22 mouse cellular contexts compared by ENCODE assay signal in genomic region chr7:80103335-80103734, GRCm38 (mm10). TPM values are rescaled to one million over a fixed set of nuclear protein-coding genes. Genes with fewer than 3 reads are reported as not detected.
DNase-seq lines count a peak whose midpoint lies in the region; ATAC-seq lines count a peak whose summit lies in the region.
"Had no signal": no experiment of that assay in that cellular context is flagged by ENCODE, and none has a peak within 500 bp of the region (broad histone marks: within the 10 kb centered on the region; RNA-seq: fewer than 3 reads in every experiment).

No protein-coding gene starts in this region.

- H3K4me3 ChIP-seq in forebrain, embryonic 15.5 days: no peak overlapping the region
- no peak overlapping the region for H3K4me3 ChIP-seq in forebrain, embryonic 12.5 days (replicated peaks)
- no peak overlapping the region for H3K4me3 ChIP-seq in hindbrain, embryonic 16.5 days (ENCODE audit: low read length)
- no peak overlapping the region for H3K4me3 ChIP-seq in hindbrain, embryonic 14.5 days (replicated peaks; ENCODE audit: low read length)
- H3K4me3 ChIP-seq: embryonic facial prominence, embryonic 12.5 days; heart, adult 2 months; heart, embryonic 13.5 days; hindbrain, embryonic 13.5 days had no signal

- H3K9ac ChIP-seq in forebrain, embryonic 15.5 days (replicated peaks): no peak overlapping the region
- H3K9ac ChIP-seq in forebrain, embryonic 12.5 days: no peak overlapping the region
- no peak overlapping the region for H3K9ac ChIP-seq in hindbrain, embryonic 16.5 days (ENCODE audit: low read depth, low read length)
- H3K9ac ChIP-seq in hindbrain, embryonic 14.5 days: no peak overlapping the region
- H3K9ac ChIP-seq: embryonic facial prominence, embryonic 12.5 days; heart, embryonic 13.5 days; hindbrain, embryonic 13.5 days had no signal

- no peak overlapping the region for H3K27ac ChIP-seq in forebrain, embryonic 15.5 days (replicated peaks)
- no peak overlapping the region for H3K27ac ChIP-seq in forebrain, embryonic 12.5 days
- H3K27ac ChIP-seq in hindbrain, embryonic 16.5 days (ENCODE audit: low read depth, low read length): no peak overlapping the region
- H3K27ac ChIP-seq in hindbrain, embryonic 14.5 days: no peak overlapping the region
- H3K27ac ChIP-seq: embryonic facial prominence, embryonic 12.5 days; heart, adult 2 months; heart, embryonic 13.5 days; hindbrain, embryonic 13.5 days had no signal

- no peaks in the 10 kb centered on the region for H3K9me3 ChIP-seq in forebrain, embryonic 15.5 days
- H3K9me3 ChIP-seq in forebrain, embryonic 12.5 days: no peaks in the 10 kb centered on the region
- no peaks in the 10 kb centered on the region for H3K9me3 ChIP-seq in hindbrain, embryonic 16.5 days (ENCODE audit: control insufficient read depth, low read length)
- no peaks in the 10 kb centered on the region for H3K9me3 ChIP-seq in hindbrain, embryonic 14.5 days (ENCODE audit: control insufficient read depth, low read length)
- H3K9me3 ChIP-seq: embryonic facial prominence, embryonic 12.5 days; heart, embryonic 13.5 days; hindbrain, embryonic 13.5 days had no signal

- no peaks in the 10 kb centered on the region for H3K27me3 ChIP-seq in forebrain, embryonic 15.5 days
- no peaks in the 10 kb centered on the region for H3K27me3 ChIP-seq in forebrain, embryonic 12.5 days
- H3K27me3 ChIP-seq in hindbrain, embryonic 16.5 days (replicated peaks; ENCODE audit: control insufficient read depth, insufficient read depth, low read length): no peaks in the 10 kb centered on the region
- H3K27me3 ChIP-seq in hindbrain, embryonic 14.5 days (ENCODE audit: control insufficient read depth, insufficient read depth, low read length): no peaks in the 10 kb centered on the region
- H3K27me3 ChIP-seq: embryonic facial prominence, embryonic 12.5 days; heart, embryonic 13.5 days; hindbrain, embryonic 13.5 days had no signal

- H3K4me1 ChIP-seq in forebrain, embryonic 15.5 days: peaks cover 7% of the 10 kb centered on the region
- H3K4me1 ChIP-seq in forebrain, embryonic 12.5 days: 0 out of 2 replicates have a peak, but pooled peaks cover 2% of the 10 kb centered on the region
- peaks cover 2% of the 10 kb centered on the region; the same call in 1 of the 2 replicates for H3K4me1 ChIP-seq in hindbrain, embryonic 16.5 days (ENCODE audit: control insufficient read depth, insufficient read depth, low read depth, low read length)
- no peaks in the 10 kb centered on the region for H3K4me1 ChIP-seq in hindbrain, embryonic 14.5 days (replicated peaks; ENCODE audit: control insufficient read depth, insufficient read depth, low read length)

- peaks cover 38% of the 10 kb centered on the region for H3K36me3 ChIP-seq in forebrain, embryonic 15.5 days
- peaks cover 69% of the 10 kb centered on the region for H3K36me3 ChIP-seq in forebrain, embryonic 12.5 days (replicated peaks)
- peaks cover 31% of the 10 kb centered on the region for H3K36me3 ChIP-seq in hindbrain, embryonic 16.5 days (ENCODE audit: control insufficient read depth, insufficient read depth, low read length)
- peaks cover 55% of the 10 kb centered on the region for H3K36me3 ChIP-seq in hindbrain, embryonic 14.5 days (replicated peaks; ENCODE audit: control insufficient read depth, insufficient read depth)

- peak; percentile 13 for DNase-seq in cerebellum, adult 9-10 months
- DNase-seq in cerebellum, adult 9-11 months: no peak
- DNase-seq in hindbrain, embryonic 14.5 days (ENCODE audit: low spot score): no peak
- peak; percentile 57 for DNase-seq in brain, adult 2 months (ENCODE audit: low read depth, low spot score)
- no peak for DNase-seq in frontal cortex, postnatal 14 days (ENCODE audit: low spot score in 2 of 2)
- DNase-seq: adrenal gland, adult 8-10 months; adrenal gland, postnatal 36 days; B cell, adult 2 months; gastrocnemius, postnatal 10 days; heart, adult 2 months; heart, postnatal 10 days; heart, postnatal 4 days; kidney, adult 11 months; kidney, adult 9 months had no signal

- 0 out of 2 replicates have a peak, but pooled peaks have one; percentile 53 for ATAC-seq in forebrain, embryonic 15.5 days (replicated peaks)
- ATAC-seq in forebrain, embryonic 12.5 days (ENCODE audit: low FRiP score): no peak
- peak; percentile 57; the same call in 1 of the 2 replicates for ATAC-seq in hindbrain, embryonic 16.5 days
- no peak for ATAC-seq in hindbrain, embryonic 14.5 days (ENCODE audit: low FRiP score)
- ATAC-seq: CD4-positive, CD25-positive, alpha-beta regulatory T cell, adult 4 months; inflammation-experienced regulatory T-cells, adult 6 months had no signal

- no peak overlapping the region for H3K4me2 ChIP-seq in forebrain, embryonic 15.5 days (replicated peaks)
- no peak overlapping the region for H3K4me2 ChIP-seq in forebrain, embryonic 12.5 days
- no peak overlapping the region for H3K4me2 ChIP-seq in hindbrain, embryonic 16.5 days (ENCODE audit: low read length)
- no peak overlapping the region for H3K4me2 ChIP-seq in hindbrain, embryonic 14.5 days (replicated peaks)
- H3K4me2 ChIP-seq: embryonic facial prominence, embryonic 12.5 days; heart, embryonic 13.5 days; hindbrain, embryonic 13.5 days had no signal

- WGBS in forebrain, embryonic 15.5 days: 66% methylated on average over 3 of the region's 3 CpGs
- 93% methylated on average over 3 of the region's 3 CpGs for WGBS in forebrain, embryonic 12.5 days
- 81% methylated on average over 3 of the region's 3 CpGs for WGBS in hindbrain, embryonic 16.5 days
- 83% methylated on average over 3 of the region's 3 CpGs for WGBS in hindbrain, embryonic 14.5 days

RNA-seq across cellular contexts. Expression of gene Idh2, which starts 11.9 kb away (rescaled TPM):
- 299 and 300 TPM in 2 replicates for polyA plus RNA-seq in forebrain, embryonic 15.5 days (2015; fragmentation: Nextera tagmentation; extraction: Ambion mirVana)
- 359 and 369 TPM in 2 replicates for polyA plus RNA-seq in forebrain, embryonic 12.5 days (2016; fragmentation: Nextera tagmentation; extraction: Ambion mirVana)
- polyA plus RNA-seq in hindbrain, embryonic 16.5 days (2015; fragmentation: Nextera tagmentation; extraction: Ambion mirVana): 215 and 225 TPM in 2 replicates
- polyA plus RNA-seq in hindbrain, embryonic 14.5 days (2014; fragmentation: Nextera tagmentation; extraction: Ambion mirVana): 198 and 205 TPM in 2 replicates

Comparison
In these comparisons a context has a peak if more than half of its experiments do, and no peak if none do; other contexts are left out.
1. DNase-seq: peak in cerebellum, adult 9-10 months (single experiment) and brain, adult 2 months (single experiment); none in cerebellum, adult 9-11 months (single experiment), hindbrain, embryonic 14.5 days (single experiment) and frontal cortex, postnatal 14 days (0 of 2).
2. ATAC-seq: peak in forebrain, embryonic 15.5 days (single experiment) and hindbrain, embryonic 16.5 days (single experiment); none in forebrain, embryonic 12.5 days (single experiment) and hindbrain, embryonic 14.5 days (single experiment).